Mouse (Mus musculus) hindlimb bud, embryonic 11.5 days (tissue): ENCODE measurements around the gene Camkv.

ENCODE experiments used
- DNase-seq: peaks from one replicate; pipeline ENCODE4 v3.0.0-alpha.2; 2012; ENCODE audit warnings: low read depth, low spot score; ENCODE audit errors: extremely low spot score

The Camkv gene

GRCm38 (mm10) chr9:107923021-107923420 lies 12.5 kb upstream of the Camkv start:
- no peak for DNase-seq

GRCm38 (mm10) chr9:107923956-107924355 lies 11.5 kb upstream of the Camkv start:
- DNase-seq: no peak

GRCm38 (mm10) chr9:107925251-107925650 lies 10.2 kb upstream of the Camkv start:
- no peak for DNase-seq

- no peak for DNase-seq
These were observed 8.5 kb upstream of the Camkv start for GRCm38 (mm10) chr9:107926920-107927420.

GRCm38 (mm10) chr9:107927749-107928148 lies 7.7 kb upstream of the Camkv start:
- DNase-seq: no peak

GRCm38 (mm10) chr9:107928169-107928568 lies 7.3 kb upstream of the Camkv start, which contains the start of gene Actl11:
Actl11 (plus strand) TSS chr9:107928469.
- DNase-seq: no peak

- DNase-seq: no peak
These were observed 3.3 kb upstream of the Camkv start for GRCm38 (mm10) chr9:107932221-107932620.

- no peak for DNase-seq
These were observed 1.3 kb upstream of the Camkv start for GRCm38 (mm10) chr9:107934146-107934545.

GRCm38 (mm10) chr9:107935790-107936214 lies 328 bp downstream of the Camkv start:
- DNase-seq: no peak

GRCm38 (mm10) chr9:107936215-107936822 lies 845 bp downstream of the Camkv start:
- DNase-seq: no peak

GRCm38 (mm10) chr9:107936831-107937230 lies 1.4 kb downstream of the Camkv start:
- DNase-seq: no peak

GRCm38 (mm10) chr9:107947241-107948194 lies 12.0 kb downstream of the Camkv start:
- no peak for DNase-seq

- DNase-seq: no peak
These were observed 13.9 kb downstream of the Camkv start for GRCm38 (mm10) chr9:107949184-107949921.

GRCm38 (mm10) chr9:107949922-107950235 lies 14.4 kb downstream of the Camkv start, which contains the start of gene Traip:
Traip (plus strand) TSS chr9:107950136.
- DNase-seq: no peak

GRCm38 (mm10) chr9:107950460-107951355 lies 15.2 kb downstream of the Camkv start:
- DNase-seq: peak; percentile 57

GRCm38 (mm10) chr9:107955613-107956289 lies 20.3 kb downstream of the Camkv start:
- no peak for DNase-seq

GRCm38 (mm10) chr9:107957141-107957540 lies 21.7 kb downstream of the Camkv start:
- no peak for DNase-seq

GRCm38 (mm10) chr9:107959896-107960295 lies 24.4 kb downstream of the Camkv start:
- no peak for DNase-seq

- no peak for DNase-seq
These were observed 25.5 kb downstream of the Camkv start for GRCm38 (mm10) chr9:107960928-107961327.

- DNase-seq: no peak
These were observed 25.9 kb downstream of the Camkv start for GRCm38 (mm10) chr9:107961351-107961762.
